Mouse (Mus musculus) lung, embryonic 14.5 days (tissue): ENCODE results near the gene Sirt2. TPM values are rescaled to one million over a fixed set of nuclear protein-coding genes. Genes with fewer than 3 reads are reported as not detected.

Experiments used
- ATAC-seq: fragments of 200-750 bp; cut with Nextera tagmentation; 2 replicates; pipeline ENCODE4 v1.8.0; 2017; ENCODE audit warnings: mild to moderate bottlenecking, moderate TSS enrichment, moderate library complexity; ENCODE audit not compliant: insufficient read depth
- DNase-seq: peaks from one replicate; pipeline ENCODE4 v3.0.0-alpha.2; 2015
- H3K27ac ChIP-seq: fragments of 300-500 bp; sonication (generic); 2 replicates; pipeline ENCODE4 v1.5.1; 2014; ENCODE audit warnings: low read depth, mild to moderate bottlenecking, moderate library complexity
- H3K27me3 ChIP-seq: fragments of 300-500 bp; sonication (generic); 2 replicates; pipeline ENCODE4 v1.6.1; 2014; ENCODE audit warnings: low read length, control low read depth; ENCODE audit not compliant: insufficient read depth
- H3K36me3 ChIP-seq: fragments of 300-500 bp; sonication (generic); 2 replicates; pipeline ENCODE4 v1.6.1; 2014; ENCODE audit warnings: control low read depth; ENCODE audit not compliant: insufficient read depth
- H3K4me1 ChIP-seq: fragments of 300-500 bp; sonication (generic); 2 replicates; pipeline ENCODE4 v1.6.1; 2014; ENCODE audit warnings: antibody characterized with exemption, control low read depth; ENCODE audit not compliant: insufficient read depth
- H3K4me2 ChIP-seq: fragments of 300-500 bp; sonication (generic); 2 replicates; pipeline ENCODE4 v1.6.1; 2014; ENCODE audit warnings: mild to moderate bottlenecking
- H3K4me3 ChIP-seq: fragments of 300-500 bp; sonication (generic); 2 replicates; pipeline ENCODE4 v1.5.1; 2014; ENCODE audit warnings: low read depth, low read length
- H3K9ac ChIP-seq: fragments of 300-500 bp; sonication (generic); 2 replicates; pipeline ENCODE4 v1.6.1; 2014
- H3K9me3 ChIP-seq: fragments of 300-500 bp; sonication (generic); 2 replicates; pipeline ENCODE4 v1.6.1; 2016; ENCODE audit warnings: low read depth, low read length, control low read depth
- CTCF ChIP-seq: IDR thresholded peaks from 2 replicates; pipeline ENCODE4 v1.5.1; 2016; ENCODE audit warnings: antibody characterized with exemption, low read depth
- WGBS: fragments of 180-500 bp; shearing (Covaris S2); extraction: QIAGEN DNeasy Blood & Tissue Kit; methylation state at CpG from one replicate; pipeline ENCODE4 v1.1.7; 2014; 5-methylcytosine and 5-hydroxymethylcytosine counted together
- polyA plus RNA-seq: library from polyadenylated mRNA; unstranded; fragments of >200 nt; fragmentation: Nextera tagmentation; extraction: Ambion mirVana; gene quantifications from 2 replicates; pipeline ENCODE4 v1.2.1, GENCODE M21; 2014

Gene Sirt2
- polyA plus RNA-seq, 1 experiment from 2014 or later: 54.0 TPM

GRCm38 (mm10) chr7:28741368-28741708 is 25.2 kb upstream of the Sirt2 start:
- TF ChIP-seq CTCF: no peak; the same call in 1 of the 2 replicates
- 0 out of 2 replicates have a peak, but pooled peaks have one; percentile 22 for ATAC-seq

GRCm38 (mm10) chr7:28741709-28742438 is 24.7 kb upstream of the Sirt2 start, which contains the start of the genes Mrps12 and Sars2:
TSS of gene Mrps12 (minus strand) at chr7:28741820.
TSS of gene Sars2 (plus strand) at chr7:28741992.
- Histone ChIP-seq H3K27ac (peak within 1 kb of the TSS; percentile 77), H3K9ac (peak within 1 kb of the TSS; percentile 76), H3K9me3 (no peaks in the 10 kb centered on the region), H3K4me3 (peak within 1 kb of the TSS; percentile 68), H3K36me3 (peaks cover 37% of the 10 kb centered on the region), H3K4me1 (peaks cover 7% of the 10 kb centered on the region; the same call in 1 of the 2 replicates), H3K27me3 (no peaks in the 10 kb centered on the region), H3K4me2 (peak within 1 kb of the TSS; percentile 93)
- peak; percentile 99 for DNase-seq
- ATAC-seq: peak; percentile 98
- TF ChIP-seq CTCF: peak; percentile 92
- WGBS: under 1% methylated on average over 39 of the region's 39 CpGs

More at GRCm38 (mm10) chr7:28741368-28741708, 25.2 kb upstream of the Sirt2 start:
- peaks cover 7% of the 10 kb centered on the region; the same call in 1 of the 2 replicates for H3K4me1 ChIP-seq
- no peaks in the 10 kb centered on the region for H3K9me3 ChIP-seq
- H3K27ac ChIP-seq: peak overlapping the region; percentile 65; the same call in 1 of the 2 replicates
- peak overlapping the region; percentile 93 for H3K4me2 ChIP-seq
- no peak for DNase-seq
- no peaks in the 10 kb centered on the region for H3K27me3 ChIP-seq
- WGBS: 1% methylated on average over 13 of the region's 13 CpGs
- peak overlapping the region; percentile 76 for H3K9ac ChIP-seq
- peak overlapping the region; percentile 68 for H3K4me3 ChIP-seq
- peaks cover 34% of the 10 kb centered on the region for H3K36me3 ChIP-seq

GRCm38 (mm10) chr7:28749935-28750334 is 16.6 kb upstream of the Sirt2 start:
- ATAC-seq (no peak), DNase-seq (no peak)
- 87% methylated on average over 7 of the region's 7 CpGs for WGBS
- no peak overlapping the region for H3K9ac ChIP-seq
- no peak overlapping the region for H3K4me2 ChIP-seq
- H3K27me3 ChIP-seq: no peaks in the 10 kb centered on the region
- no peak for TF ChIP-seq CTCF
- H3K27ac ChIP-seq: no peak overlapping the region
- peaks cover 29% of the 10 kb centered on the region; the same call in 1 of the 2 replicates for H3K36me3 ChIP-seq
- H3K9me3 ChIP-seq: no peaks in the 10 kb centered on the region
- no peaks in the 10 kb centered on the region for H3K4me1 ChIP-seq
- H3K4me3 ChIP-seq: no peak overlapping the region

DNA sequence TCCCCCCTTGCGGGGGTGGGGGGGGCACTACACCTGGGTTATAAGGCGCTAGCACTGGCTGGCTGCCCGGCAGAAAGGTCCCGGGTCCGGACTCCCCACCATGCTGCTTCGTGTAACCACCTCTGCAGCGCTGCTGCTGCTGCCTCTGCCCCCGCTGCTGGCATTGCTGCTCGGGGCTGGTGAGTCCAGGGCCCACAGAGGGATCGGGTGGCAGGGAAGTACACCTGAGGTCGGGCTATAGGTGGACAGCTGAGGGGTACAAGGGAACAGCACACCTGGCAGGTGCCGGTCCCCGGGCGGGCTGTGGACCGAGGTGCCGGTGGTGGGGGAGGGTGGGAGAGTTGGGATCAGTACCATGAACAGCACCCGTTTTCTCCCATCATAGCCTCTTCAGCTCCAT is 10.5 kb upstream of the Sirt2 start, which contains the start of gene Ccer2:
Gene Ccer2 (plus strand): TSS at position 96 of the 400 bp plus-strand sequence.
- TF ChIP-seq CTCF: no peak
- Histone ChIP-seq H3K4me1 (no peaks in the 10 kb centered on the region), H3K4me3 (no peak within 1 kb of the TSS), H3K4me2 (peak within 1 kb of the TSS; percentile 23; the same call in 1 of the 2 replicates), H3K36me3 (peaks cover 36% of the 10 kb centered on the region; the same call in 1 of the 2 replicates), H3K27me3 (peaks cover 9% of the 10 kb centered on the region; the same call in 1 of the 2 replicates), H3K27ac (no peak within 1 kb of the TSS), H3K9ac (no peak within 1 kb of the TSS), H3K9me3 (no peaks in the 10 kb centered on the region)
- DNase-seq (no peak), ATAC-seq (no peak; the same call in 1 of the 2 replicates)
- 3% methylated on average over 17 of the region's 17 CpGs for WGBS

GRCm38 (mm10) chr7:28758623-28759022 is 7.9 kb upstream of the Sirt2 start:
- Histone ChIP-seq H3K4me1 (no peaks in the 10 kb centered on the region), H3K9ac (no peak overlapping the region), H3K27me3 (peaks cover 9% of the 10 kb centered on the region; the same call in 1 of the 2 replicates), H3K36me3 (peaks cover 45% of the 10 kb centered on the region), H3K27ac (no peak overlapping the region), H3K4me3 (no peak overlapping the region), H3K9me3 (no peaks in the 10 kb centered on the region), H3K4me2 (no peak overlapping the region)
- 84% methylated on average over 13 of the region's 13 CpGs for WGBS
- no peak for TF ChIP-seq CTCF
- DNase-seq (no peak), ATAC-seq (no peak)

DNA sequence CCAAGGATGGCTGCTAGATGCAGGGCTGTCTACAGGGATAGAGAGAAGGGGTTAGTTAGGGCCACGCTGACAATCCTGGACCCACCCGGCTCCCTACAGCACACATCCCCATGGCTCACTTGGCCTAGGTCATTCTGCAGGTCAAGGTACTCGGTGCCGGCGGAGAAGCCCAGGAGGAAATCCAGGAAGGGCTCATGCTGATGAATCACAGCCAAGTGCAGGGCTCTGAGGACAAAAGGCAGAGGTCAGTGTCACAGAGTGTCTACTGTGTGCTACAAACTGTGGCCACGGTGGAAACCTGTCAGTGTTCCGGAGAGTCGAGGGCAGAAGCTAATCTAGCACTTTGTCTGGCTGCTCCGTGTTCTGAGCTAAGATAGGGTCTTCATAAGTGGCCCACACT is 4.6 kb upstream of the Sirt2 start:
- 88% methylated on average over 9 of the region's 9 CpGs for WGBS
- Histone ChIP-seq H3K36me3 (peaks cover 42% of the 10 kb centered on the region), H3K4me2 (no peak overlapping the region), H3K4me1 (peaks cover 5% of the 10 kb centered on the region; the same call in 1 of the 2 replicates), H3K27me3 (no peaks in the 10 kb centered on the region), H3K9me3 (no peaks in the 10 kb centered on the region), H3K4me3 (no peak overlapping the region), H3K27ac (no peak overlapping the region), H3K9ac (no peak overlapping the region)
- no peak for DNase-seq
- no peak for ATAC-seq
- no peak for TF ChIP-seq CTCF

- Histone ChIP-seq H3K9ac (no peak overlapping the region), H3K4me1 (peaks cover 11% of the 10 kb centered on the region; the same call in 1 of the 2 replicates), H3K27ac (no peak overlapping the region), H3K36me3 (peaks cover 23% of the 10 kb centered on the region), H3K4me2 (peak overlapping the region; percentile 72), H3K4me3 (peak overlapping the region; percentile 64; the same call in 1 of the 2 replicates), H3K27me3 (no peaks in the 10 kb centered on the region), H3K9me3 (no peaks in the 10 kb centered on the region)
- TF ChIP-seq CTCF: no peak
- ATAC-seq (no peak), DNase-seq (no peak)
- WGBS: 87% methylated on average over 6 of the region's 6 CpGs
These were observed 1.3 kb upstream of the Sirt2 start for GRCm38 (mm10) chr7:28765211-28765610.
